Mouse (Mus musculus) hematopoietic stem cell, adult 5-6 weeks (primary cell): Measurements from ENCODE around the gene Kdr. TPM values are rescaled to one million over a fixed set of nuclear protein-coding genes. Genes with fewer than 3 reads are reported as not detected.
A peak's percentile ranks its signal among the peaks of the same experiment; 100 is the strongest.

Experiments used
- ATAC-seq, 2 experiments: fragments of 125-278 bp in 1 of 2; replicated peaks in 1 of 2; 2 replicates each; pipeline ENCODE4 v1.8.0; 2016 to 2017; ENCODE audit warnings: inconsistent platforms in 2 of 2, mild to moderate bottlenecking in 2 of 2, moderate number of reproducible peaks in 2 of 2, low read depth in 1 of 2, moderate TSS enrichment in 1 of 2; ENCODE audit not compliant: low FRiP score in 2 of 2, poor library complexity in 2 of 2, severe bottlenecking in 2 of 2, insufficient read depth in 1 of 2, low TSS enrichment in 1 of 2
- total RNA-seq: library from RNA; stranded (forward); fragments of 172-1452, 232-1000 nt; gene quantifications from 2 replicates; pipeline ENCODE4 v1.2.3, GENCODE M21; 2017

The Kdr gene
- total RNA-seq: 0.31 and 0.99 TPM in 2 replicates

- peak; percentile 24 to 38; a peak in 3 of 4 replicates for ATAC-seq
Observed at GRCm38 (mm10) chr5:75978374-75979100, at the start of gene Kdr. Gene Kdr (minus strand): TSS chr5:75978458.

DNA sequence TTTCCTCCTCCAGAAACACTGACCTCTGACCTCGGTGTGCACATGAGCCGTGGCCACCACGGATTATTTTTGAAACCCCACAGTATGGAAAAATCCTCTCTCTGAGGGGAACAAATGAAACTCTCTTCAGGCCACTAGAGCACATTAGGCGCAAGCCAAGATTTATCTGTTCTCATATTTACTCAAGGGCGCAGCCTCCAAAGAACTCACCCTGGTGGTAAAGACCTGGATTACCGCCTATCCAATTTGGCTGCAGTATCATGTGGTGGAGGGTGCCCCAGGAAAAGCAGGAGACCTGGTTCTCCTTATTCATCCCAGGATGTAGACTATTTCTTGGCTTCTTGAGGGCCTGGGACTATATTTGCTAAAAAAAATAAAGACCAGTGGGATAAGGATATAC is 48.5 kb upstream of the Kdr start:
- ATAC-seq: no peak

DNA sequence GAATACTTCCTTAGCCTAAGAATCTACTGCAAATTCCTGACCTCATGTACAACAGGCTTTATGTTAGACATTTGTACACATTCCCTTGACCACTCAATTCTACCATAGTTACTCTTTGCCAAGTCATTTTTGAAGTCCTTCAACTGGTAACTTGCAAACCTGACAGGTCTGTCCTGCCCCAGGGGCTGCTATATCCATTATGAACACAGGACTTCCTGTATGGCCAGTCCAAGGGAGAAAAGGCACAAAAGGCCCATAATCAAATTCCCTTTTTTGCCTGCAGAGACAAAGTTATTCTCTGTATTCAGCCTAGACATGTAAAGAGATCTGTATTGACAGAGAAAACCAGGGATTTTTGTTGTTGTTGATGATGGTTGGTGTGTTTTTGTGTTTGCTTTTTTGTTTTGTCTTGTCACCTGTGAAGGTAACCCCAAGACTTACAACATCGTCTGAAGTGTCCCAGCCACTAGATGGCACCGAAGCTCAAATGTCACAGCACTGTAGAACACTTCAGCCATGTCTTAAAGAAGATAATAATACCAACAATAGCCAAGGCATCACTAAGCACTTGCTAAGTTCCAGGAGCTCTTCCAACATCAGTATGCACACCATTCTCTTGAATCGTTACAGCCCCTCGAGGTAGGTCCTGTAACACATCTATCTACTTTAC is 47.9 kb upstream of the Kdr start:
- ATAC-seq: no peak

- no peak for ATAC-seq
Observed at GRCm38 (mm10) chr5:76023011-76023773, 44.9 kb upstream of the Kdr start.

GRCm38 (mm10) chr5:76022436-76022835 is 44.2 kb upstream of the Kdr start:
- ATAC-seq: no peak

- no peak for ATAC-seq
Observed at GRCm38 (mm10) chr5:76018321-76018720, 40.1 kb upstream of the Kdr start.

DNA sequence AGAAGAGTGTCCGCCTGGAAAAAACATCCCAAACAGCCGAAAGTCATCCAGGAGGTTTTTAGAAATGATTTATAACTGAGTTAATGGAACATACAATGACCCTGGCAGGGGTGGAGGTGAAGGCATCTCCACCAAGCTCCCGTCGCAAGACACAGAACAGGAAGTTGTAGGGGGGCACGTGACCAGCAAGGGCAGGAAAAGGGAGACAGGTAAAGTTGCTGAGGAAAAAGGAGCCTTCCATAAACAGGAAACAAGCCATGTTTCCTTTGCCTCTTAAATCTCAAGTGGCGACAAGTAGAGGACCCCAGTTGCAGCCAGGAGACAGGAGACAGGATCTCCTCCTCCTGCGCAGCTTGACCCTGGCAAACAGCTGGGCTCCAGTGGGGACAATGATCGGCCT is 37.8 kb upstream of the Kdr start:
- no peak for ATAC-seq

DNA sequence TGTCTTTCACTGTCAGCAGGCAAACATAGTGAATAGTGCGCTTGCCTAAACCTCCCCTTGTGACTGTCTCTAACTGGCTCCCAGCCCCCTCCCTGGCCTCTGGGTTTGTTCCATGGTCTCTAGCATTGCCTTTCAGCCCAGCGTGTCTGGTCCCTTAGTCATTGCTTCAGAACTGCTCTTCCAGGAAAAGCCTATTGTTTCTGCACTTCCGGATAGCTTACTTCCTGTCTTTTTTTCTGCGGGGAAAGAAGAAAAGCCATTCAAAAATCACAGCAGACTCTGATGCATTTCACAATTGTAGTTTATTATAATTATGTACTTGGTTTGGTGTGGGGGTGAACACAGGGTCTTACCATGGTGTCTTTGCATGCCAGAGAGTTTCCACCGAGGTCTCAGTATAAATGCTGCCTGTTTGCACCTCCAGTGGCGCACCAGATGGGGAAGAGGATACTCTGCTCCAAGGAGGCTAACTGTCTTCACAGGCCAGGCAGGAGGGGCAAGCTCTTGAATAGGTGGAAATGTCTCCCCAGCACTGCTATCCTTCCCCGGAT is 35.7 kb upstream of the Kdr start:
- no peak for ATAC-seq

DNA sequence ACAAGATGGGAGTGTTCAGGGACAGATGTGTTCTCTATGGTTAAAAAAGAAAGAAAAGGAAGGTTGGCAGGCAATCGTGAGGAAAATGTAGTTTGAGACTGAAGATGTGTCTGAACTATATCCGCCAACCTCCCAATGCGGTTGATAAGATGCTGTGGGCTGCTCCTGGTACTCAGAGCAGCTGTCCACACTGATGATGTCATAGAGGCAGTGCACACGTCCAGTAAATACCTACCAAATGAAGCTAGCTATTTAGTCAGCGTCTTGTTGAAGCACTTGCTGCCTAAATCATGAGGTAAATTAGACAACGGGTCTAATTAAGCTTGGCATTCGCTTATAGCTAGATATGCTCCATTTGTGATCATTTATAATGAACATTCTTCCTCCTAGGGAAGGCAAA is 28.1 kb upstream of the Kdr start:
- ATAC-seq: no peak

DNA sequence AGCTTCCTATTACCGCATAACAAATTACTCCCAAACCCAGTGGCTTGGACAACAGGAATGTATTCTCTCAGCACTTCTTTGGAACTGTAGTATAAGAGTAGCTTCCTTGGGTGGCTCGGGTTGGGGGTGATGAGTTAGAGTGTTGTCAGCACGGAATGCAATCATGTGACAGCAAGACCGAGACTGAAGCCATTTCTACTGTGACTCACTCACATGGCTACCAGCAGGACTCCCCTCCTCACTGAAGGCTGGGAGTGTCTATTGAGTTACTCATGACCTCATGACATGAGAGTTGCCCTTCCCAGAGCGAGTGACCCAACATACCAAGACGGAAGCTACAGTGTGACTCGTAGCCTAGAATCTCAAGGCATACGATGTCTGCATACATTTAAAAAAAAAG is 12.0 kb upstream of the Kdr start:
- no peak for ATAC-seq

GRCm38 (mm10) chr5:75987530-75987929 is 9.3 kb upstream of the Kdr start:
- no peak for ATAC-seq

DNA sequence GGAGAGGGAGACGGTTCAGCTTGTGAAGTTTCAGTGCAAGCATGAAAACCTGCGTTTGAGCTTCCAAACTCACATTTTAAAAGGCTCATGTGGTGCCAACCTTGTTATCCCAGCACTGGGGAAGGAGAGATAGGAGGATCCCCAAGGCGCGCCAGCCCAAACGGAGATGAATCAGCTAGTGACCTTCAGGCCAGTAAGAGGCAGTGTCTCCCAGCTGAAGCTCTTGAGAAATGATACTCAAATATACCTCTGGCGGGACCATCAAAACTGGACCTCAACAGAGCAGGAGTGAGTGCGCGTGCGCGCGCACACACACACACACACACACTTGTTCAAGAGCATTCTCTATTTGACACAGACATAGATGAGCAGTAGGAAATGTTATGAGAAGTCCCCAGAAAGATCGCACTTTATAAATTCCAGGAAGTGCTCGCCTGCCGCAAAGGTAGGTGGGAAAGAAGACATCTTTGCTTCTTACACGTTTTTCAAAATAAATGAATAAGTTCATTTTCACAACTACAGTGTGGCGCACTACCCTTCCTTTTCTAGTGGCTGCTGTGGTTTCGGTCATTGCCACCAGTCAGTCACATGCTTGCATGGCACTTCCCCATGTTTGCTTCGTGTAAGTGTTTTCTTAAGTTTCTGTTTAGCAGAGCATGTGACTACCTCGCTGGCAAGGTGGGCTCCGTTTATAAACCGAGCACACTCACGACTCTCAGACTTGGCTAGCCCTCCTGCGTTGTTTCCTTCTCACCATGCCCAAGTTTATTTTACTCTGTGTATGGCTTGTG is 2.5 kb upstream of the Kdr start:
- peak; percentile 83 to 87 for ATAC-seq

DNA sequence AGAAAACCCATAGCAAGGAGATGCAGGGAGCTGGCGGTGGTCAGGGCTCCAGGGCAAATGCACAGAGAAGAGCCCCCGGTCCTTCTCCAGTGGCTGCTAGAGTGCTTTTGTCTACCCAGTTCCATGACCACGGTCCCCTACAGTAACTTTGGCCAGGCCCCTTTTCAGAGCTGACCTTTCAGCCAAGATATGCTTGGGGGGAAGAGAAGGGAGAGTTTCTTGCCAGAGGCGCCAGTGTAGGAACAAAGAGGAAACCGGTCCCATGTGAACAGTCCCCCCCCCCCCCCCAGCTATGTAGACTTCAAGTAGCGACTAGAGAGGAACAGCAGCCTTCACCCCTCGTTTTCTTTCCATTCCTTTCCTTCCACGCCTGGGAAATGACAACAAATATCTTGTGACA is 850 bp upstream of the Kdr start:
- ATAC-seq: no peak

DNA sequence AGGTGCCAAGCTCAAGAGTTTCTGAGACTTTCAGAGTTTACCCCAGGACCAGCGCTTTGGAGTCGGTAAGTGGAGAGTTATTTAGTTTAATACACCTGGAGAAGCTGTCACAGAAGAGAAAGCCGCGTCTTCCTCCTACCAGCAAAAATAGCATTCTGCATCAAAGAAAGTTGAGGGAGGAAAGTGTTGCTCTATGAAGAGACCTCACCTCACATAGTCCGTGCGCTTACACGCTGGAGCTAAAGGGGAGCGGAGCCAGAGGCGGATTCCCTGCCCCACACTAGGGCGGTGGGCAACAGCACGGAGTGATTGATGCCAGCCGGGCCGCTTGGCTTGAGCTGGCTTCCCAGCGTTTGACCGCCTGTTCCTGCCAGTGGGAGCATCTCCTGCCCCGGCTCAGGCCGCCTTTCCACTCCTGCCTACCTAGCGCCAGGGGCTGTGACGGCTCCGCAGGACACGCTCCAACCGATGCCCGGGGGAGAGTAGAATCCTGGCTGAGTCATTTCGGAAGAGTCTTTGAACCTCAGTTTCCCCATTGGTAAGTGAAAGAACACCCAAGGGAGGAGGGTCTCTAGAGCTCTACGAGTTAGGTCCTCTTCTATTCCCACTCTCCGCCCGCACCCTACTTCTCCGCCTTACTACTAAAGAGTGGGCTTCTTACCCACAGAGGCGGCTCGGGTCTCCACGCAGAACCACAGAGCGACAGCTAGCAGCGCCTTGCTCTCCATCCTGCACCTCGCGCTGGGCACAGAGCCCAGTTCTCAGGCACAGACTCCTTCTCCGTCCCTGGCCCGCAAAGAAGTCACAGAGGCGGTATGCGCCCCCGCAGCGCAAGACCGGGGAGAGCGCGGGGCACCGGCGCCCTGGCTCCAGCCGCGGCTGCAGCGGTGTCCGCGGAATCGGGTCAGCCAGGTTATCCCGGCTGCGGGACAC is 551 bp downstream of the Kdr start:
- peak; percentile 20 to 34; a peak in 2 of 4 replicates for ATAC-seq

- no peak for ATAC-seq
Observed at GRCm38 (mm10) chr5:75976696-75977095, 1.6 kb downstream of the Kdr start.

DNA sequence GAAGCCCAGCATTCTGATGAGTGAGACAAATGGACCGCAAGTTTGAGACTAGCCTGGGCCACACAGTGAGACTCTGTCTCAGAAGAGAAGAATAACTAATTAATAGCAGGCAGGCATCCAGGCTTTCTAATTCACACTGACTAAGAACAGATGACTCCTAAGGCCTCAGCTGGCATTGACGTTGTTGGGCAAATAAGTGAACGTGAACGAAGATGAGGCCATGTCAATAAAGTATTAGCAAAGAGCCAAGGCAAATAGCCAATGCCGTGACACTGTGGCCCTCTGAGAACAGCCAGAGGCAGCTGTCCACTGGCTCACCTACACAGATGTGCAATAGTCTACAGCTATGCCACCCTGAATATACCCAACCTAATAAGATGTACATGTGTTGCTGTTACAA is 2.9 kb downstream of the Kdr start:
- ATAC-seq: no peak
